Mouse (Mus musculus): ENCODE results near the gene Aacs.

- no peak for TF ChIP-seq CTCF (IDR thresholded peaks at IDR 0.05; ENCODE audit: low read depth)
- TF ChIP-seq EP300 (IDR thresholded peaks at IDR 0.05; ENCODE audit: low read depth), result no peak
Observed at GRCm38 (mm10) chr5:125505968-125506367, 30.4 kb downstream of the Aacs start.

All from heart, postnatal 0 days (tissue).